Mouse (Mus musculus) liver, adult 2 months (tissue): Measurements from ENCODE around the gene Extl1.

Source experiments
- CTCF ChIP-seq: fragments of 200-500 bp; IDR thresholded peaks from 2 replicates; pipeline ENCODE4 v1.5.1; 2011; ENCODE audit warnings: low read depth, low read length, control low read depth
- POLR2A ChIP-seq: fragments of 200-500 bp; IDR thresholded peaks from 2 replicates; pipeline ENCODE4 v1.6.1; 2011; ENCODE audit warnings: low read length, control low read depth; ENCODE audit not compliant: insufficient read depth; ENCODE audit errors: extremely low read depth

DNA sequence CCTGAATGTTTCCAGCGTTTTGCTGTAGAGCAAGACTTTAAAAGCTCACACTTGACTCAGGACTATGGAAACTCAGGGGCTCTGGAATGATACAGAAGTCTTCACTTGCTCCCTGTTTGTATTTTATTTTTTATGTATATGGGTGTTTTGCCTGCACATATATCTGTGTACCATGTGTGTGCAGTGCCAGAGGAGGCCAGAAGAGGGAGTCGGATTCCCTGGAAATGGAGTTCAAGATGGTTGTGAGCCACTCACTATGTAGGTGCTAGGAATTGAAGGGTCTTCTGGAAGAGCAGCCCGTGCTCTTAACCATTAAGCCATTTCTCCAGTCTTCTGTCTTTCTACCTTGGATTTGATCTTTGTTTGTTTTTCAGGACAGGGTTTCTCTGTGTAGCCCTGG lies 62.1 kb downstream of the Extl1 start:
- TF ChIP-seq CTCF (no peak), POLR2A (no peak)
